Comparison of ENCODE assay signal across 18 mouse cellular contexts in genomic region chr15:50320796-50321195, GRCm38 (mm10).
DNase-seq lines count a peak whose midpoint lies in the region; ATAC-seq and TF ChIP-seq lines count a peak whose summit lies in the region.
"Had no signal": no experiment of that assay in that cellular context is flagged by ENCODE, and none has a peak within 500 bp of the region (broad histone marks: within the 10 kb centered on the region; RNA-seq: fewer than 3 reads in every experiment).

No protein-coding gene starts in this region.

- H3K27ac ChIP-seq in hindbrain, postnatal 0 days: no peak overlapping the region
- no peak overlapping the region for H3K27ac ChIP-seq in hindbrain, embryonic 16.5 days (ENCODE audit: low read depth, low read length)
- H3K27ac ChIP-seq in midbrain, postnatal 0 days (ENCODE audit: low read depth, low read length): no peak overlapping the region
- H3K27ac ChIP-seq in midbrain, embryonic 15.5 days: no peak overlapping the region
- H3K27ac ChIP-seq in stomach, postnatal 0 days (replicated peaks): no peak overlapping the region
- no peak overlapping the region for H3K27ac ChIP-seq in gastrocnemius, adult 2 months
- H3K27ac ChIP-seq: heart, embryonic 15.5 days; hindbrain, embryonic 12.5 days; midbrain, embryonic 13.5 days had no signal

- no peak for ATAC-seq in hindbrain, postnatal 0 days
- no peak for ATAC-seq in hindbrain, embryonic 16.5 days
- ATAC-seq in midbrain, postnatal 0 days (ENCODE audit: low FRiP score): no peak
- ATAC-seq in midbrain, embryonic 15.5 days (replicated peaks): no peak
- ATAC-seq in Patski: no peak
- ATAC-seq in stomach, postnatal 0 days (ENCODE audit: low FRiP score, low TSS enrichment): no peak
- ATAC-seq: forebrain, embryonic 16.5 days; midbrain, embryonic 13.5 days had no signal

- CTCF ChIA-PET in Patski (lab: Charles Lee): interaction anchor here (0.6 to 1.3 kb wide), 3 partner anchors 11 to 343 kb away, joined by 3 read pairs; no protein-coding TSS in a partner anchor

- no peaks in the 10 kb centered on the region for H3K4me1 ChIP-seq in hindbrain, postnatal 0 days (ENCODE audit: insufficient read depth, low read length)
- H3K4me1 ChIP-seq in hindbrain, embryonic 16.5 days (ENCODE audit: control insufficient read depth, insufficient read depth, low read depth, low read length): no peaks in the 10 kb centered on the region
- no peaks in the 10 kb centered on the region for H3K4me1 ChIP-seq in midbrain, postnatal 0 days (ENCODE audit: insufficient read depth, low read length)
- no peaks in the 10 kb centered on the region for H3K4me1 ChIP-seq in midbrain, embryonic 15.5 days
- no peaks in the 10 kb centered on the region for H3K4me1 ChIP-seq in stomach, postnatal 0 days (replicated peaks; ENCODE audit: control insufficient read depth, insufficient read depth)
- H3K4me1 ChIP-seq: heart, embryonic 15.5 days; hindbrain, embryonic 12.5 days; midbrain, embryonic 13.5 days had no signal

- TF ChIP-seq CTCF in hindbrain, postnatal 0 days (IDR thresholded peaks at IDR 0.05; ENCODE audit: low read depth): no peak
- TF ChIP-seq CTCF in midbrain, postnatal 0 days (IDR thresholded peaks at IDR 0.05): 0 out of 2 replicates have a peak, but pooled peaks have one; percentile 2
- TF ChIP-seq CTCF in Patski (IDR thresholded peaks at IDR 0.05): peak; percentile 58
- peak; percentile 21; the same call in 1 of the 2 replicates for TF ChIP-seq CTCF in stomach, postnatal 0 days (IDR thresholded peaks at IDR 0.05; ENCODE audit: low read depth)
- no peak for TF ChIP-seq CTCF in gastrocnemius, adult 2 months (IDR thresholded peaks at IDR 0.05)

- TF ChIP-seq EP300 in stomach, postnatal 0 days (optimal IDR thresholded peaks at IDR 0.05): no peak

- in situ Hi-C loops in Patski (cut with MboI; ENCODE audit: low pct_unique_long_range_greater_than_20kb): no loop called here

- H3K4me2 ChIP-seq in hindbrain, postnatal 0 days (ENCODE audit: low read depth, low read length): no peak overlapping the region
- no peak overlapping the region for H3K4me2 ChIP-seq in hindbrain, embryonic 16.5 days (ENCODE audit: low read length)
- H3K4me2 ChIP-seq in midbrain, postnatal 0 days (ENCODE audit: low read depth, low read length, poor library complexity, severe bottlenecking): no peak overlapping the region
- no peak overlapping the region for H3K4me2 ChIP-seq in midbrain, embryonic 15.5 days
- H3K4me2 ChIP-seq in stomach, postnatal 0 days (replicated peaks; ENCODE audit: low read depth): no peak overlapping the region
- H3K4me2 ChIP-seq: heart, embryonic 15.5 days; hindbrain, embryonic 12.5 days; midbrain, embryonic 13.5 days had no signal

- H3K36me3 ChIP-seq in hindbrain, postnatal 0 days (ENCODE audit: insufficient read depth, low read length): no peaks in the 10 kb centered on the region
- H3K36me3 ChIP-seq in hindbrain, embryonic 16.5 days (ENCODE audit: control insufficient read depth, insufficient read depth, low read length): no peaks in the 10 kb centered on the region
- no peaks in the 10 kb centered on the region for H3K36me3 ChIP-seq in midbrain, postnatal 0 days (ENCODE audit: insufficient read depth, low read length)
- no peaks in the 10 kb centered on the region for H3K36me3 ChIP-seq in midbrain, embryonic 15.5 days (replicated peaks)
- no peaks in the 10 kb centered on the region for H3K36me3 ChIP-seq in stomach, postnatal 0 days (ENCODE audit: control insufficient read depth, insufficient read depth, low read length)
- H3K36me3 ChIP-seq: heart, embryonic 15.5 days; hindbrain, embryonic 12.5 days; midbrain, embryonic 13.5 days had no signal

- no peak overlapping the region for H3K9ac ChIP-seq in hindbrain, postnatal 0 days (replicated peaks; ENCODE audit: low read length)
- H3K9ac ChIP-seq in hindbrain, embryonic 16.5 days (ENCODE audit: low read depth, low read length): no peak overlapping the region
- no peak overlapping the region for H3K9ac ChIP-seq in midbrain, postnatal 0 days (replicated peaks; ENCODE audit: low read length, poor library complexity, severe bottlenecking)
- H3K9ac ChIP-seq in midbrain, embryonic 15.5 days: no peak overlapping the region
- H3K9ac ChIP-seq in stomach, postnatal 0 days (ENCODE audit: low read length): no peak overlapping the region
- H3K9ac ChIP-seq: heart, embryonic 15.5 days; hindbrain, embryonic 12.5 days; midbrain, embryonic 13.5 days had no signal

- H3K27me3 ChIP-seq in hindbrain, postnatal 0 days (ENCODE audit: insufficient read depth, low read length): no peaks in the 10 kb centered on the region
- H3K27me3 ChIP-seq in hindbrain, embryonic 16.5 days (replicated peaks; ENCODE audit: control insufficient read depth, insufficient read depth, low read length): no peaks in the 10 kb centered on the region
- H3K27me3 ChIP-seq in midbrain, postnatal 0 days (ENCODE audit: insufficient read depth, low read length): no peaks in the 10 kb centered on the region
- H3K27me3 ChIP-seq in midbrain, embryonic 15.5 days (replicated peaks): no peaks in the 10 kb centered on the region
- H3K27me3 ChIP-seq in Patski: peaks cover 28% of the 10 kb centered on the region
- no peaks in the 10 kb centered on the region for H3K27me3 ChIP-seq in stomach, postnatal 0 days (ENCODE audit: control insufficient read depth, insufficient read depth, low read length)
- H3K27me3 ChIP-seq: heart, embryonic 15.5 days; hindbrain, embryonic 12.5 days; midbrain, embryonic 13.5 days had no signal

- H3K9me3 ChIP-seq in hindbrain, postnatal 0 days (ENCODE audit: low read length): no peaks in the 10 kb centered on the region
- no peaks in the 10 kb centered on the region for H3K9me3 ChIP-seq in hindbrain, embryonic 16.5 days (ENCODE audit: control insufficient read depth, low read length)
- no peaks in the 10 kb centered on the region for H3K9me3 ChIP-seq in midbrain, postnatal 0 days (ENCODE audit: low read length)
- H3K9me3 ChIP-seq in midbrain, embryonic 15.5 days: no peaks in the 10 kb centered on the region
- H3K9me3 ChIP-seq in stomach, postnatal 0 days (ENCODE audit: control insufficient read depth, low read length): no peaks in the 10 kb centered on the region
- H3K9me3 ChIP-seq: heart, embryonic 15.5 days; hindbrain, embryonic 12.5 days; midbrain, embryonic 13.5 days had no signal

- H3K4me3 ChIP-seq in hindbrain, postnatal 0 days (ENCODE audit: low read length): no peak overlapping the region
- no peak overlapping the region for H3K4me3 ChIP-seq in hindbrain, embryonic 16.5 days (ENCODE audit: low read length)
- no peak overlapping the region for H3K4me3 ChIP-seq in midbrain, postnatal 0 days (ENCODE audit: low read depth, low read length)
- H3K4me3 ChIP-seq in midbrain, embryonic 15.5 days: no peak overlapping the region
- no peak overlapping the region for H3K4me3 ChIP-seq in stomach, postnatal 0 days (ENCODE audit: low read depth, low read length)
- no peak overlapping the region for H3K4me3 ChIP-seq in gastrocnemius, adult 2 months
- H3K4me3 ChIP-seq: heart, embryonic 15.5 days; hindbrain, embryonic 12.5 days; midbrain, embryonic 13.5 days had no signal

- POLR2A ChIA-PET in Patski (lab: Charles Lee): no interaction called here

- intact Hi-C loops in gastrocnemius, adult 2 months (cut with DNase I): no loop called here

- DNase-seq in hindbrain, postnatal 0 days (ENCODE audit: low spot score): peak; percentile 2
- peak; percentile 2 for DNase-seq in midbrain, postnatal 0 days (ENCODE audit: low spot score)
- no peak for DNase-seq in Patski (ENCODE audit: low read depth, low spot score)
- DNase-seq in stomach, postnatal 0 days (ENCODE audit: low spot score): no peak
- DNase-seq in gastrocnemius, adult 2 months: no peak
- no peak for DNase-seq in gastrocnemius, postnatal 4 days (ENCODE audit: low spot score in 2 of 2)
- DNase-seq: cerebellum, adult 9-10 months; gastrocnemius, postnatal 36 days; kidney, postnatal 10 days; layer of hippocampus, postnatal 36 days; lung, postnatal 10 days; right cerebral cortex, adult 18-20 months had no signal

Comparison
In these comparisons a context has a peak if more than half of its experiments do, and no peak if none do; other contexts are left out.
1. DNase-seq: peak in hindbrain, postnatal 0 days (single experiment) and midbrain, postnatal 0 days (single experiment); none in Patski (single experiment), stomach, postnatal 0 days (single experiment), gastrocnemius, adult 2 months (single experiment) and gastrocnemius, postnatal 4 days (0 of 2).
2. CTCF ChIP-seq: peak in midbrain, postnatal 0 days (single experiment), Patski (single experiment) and stomach, postnatal 0 days (single experiment); none in hindbrain, postnatal 0 days (single experiment) and gastrocnemius, adult 2 months (single experiment).